Comparison of ENCODE assay signal across 9 mouse cellular contexts in the genomic region with DNA sequence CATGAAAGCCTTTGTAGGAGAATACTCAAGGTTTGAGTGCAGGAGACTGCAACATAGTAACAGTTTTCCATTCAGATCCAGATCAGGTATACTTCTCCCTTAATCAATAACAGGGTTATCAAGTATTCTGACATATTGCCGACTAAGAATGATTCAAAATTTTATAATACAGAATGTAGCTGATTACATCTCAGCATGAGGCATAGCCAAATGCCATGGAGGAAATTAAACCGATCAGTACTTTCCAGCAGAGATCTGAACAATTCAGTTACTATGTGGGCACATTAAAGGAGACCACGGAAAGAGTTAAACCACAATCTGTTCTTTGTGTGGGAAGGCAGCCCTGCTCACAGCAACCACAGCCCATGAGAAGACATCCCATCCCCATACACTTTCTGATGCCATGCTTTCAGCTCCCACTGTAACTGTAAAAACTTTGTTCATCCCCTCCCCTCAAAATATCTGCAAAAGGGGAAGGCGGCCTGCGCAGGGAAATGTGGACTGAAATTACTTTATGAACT.
DNase-seq lines count a peak whose midpoint lies in the region; ATAC-seq and TF ChIP-seq lines count a peak whose summit lies in the region.
"Had no signal": no experiment of that assay in that cellular context is flagged by ENCODE, and none has a peak within 500 bp of the region (broad histone marks: within the 10 kb centered on the region; RNA-seq: fewer than 3 reads in every experiment).

No protein-coding gene starts in this region.

- H3K4me1 ChIP-seq in neural tube, embryonic 11.5 days (ENCODE audit: control insufficient read depth, insufficient read depth, low read length) = 0 out of 2 replicates have a peak, but pooled peaks cover 8% of the 10 kb centered on the region
- peaks cover 30% of the 10 kb centered on the region for H3K4me1 ChIP-seq in limb, embryonic 15.5 days

- H3K9me3 ChIP-seq in neural tube, embryonic 11.5 days (ENCODE audit: control insufficient read depth, low read length) = no peaks in the 10 kb centered on the region
- no peaks in the 10 kb centered on the region for H3K9me3 ChIP-seq in limb, embryonic 15.5 days

- peak overlapping the region; percentile 98 for H3K4me3 ChIP-seq in gastrocnemius, adult 2 months
- H3K4me3 ChIP-seq in neural tube, embryonic 11.5 days (ENCODE audit: low read depth, low read length) = no peak overlapping the region; the same call in 1 of the 2 replicates
- H3K4me3 ChIP-seq in limb, embryonic 15.5 days = peak overlapping the region; percentile 32
- H3K4me3 ChIP-seq: erythroblast, embryonic 14.5 days had no signal

- peak overlapping the region; percentile 33 for H3K4me2 ChIP-seq in neural tube, embryonic 11.5 days (ENCODE audit: low read depth)
- peak overlapping the region; percentile 87 for H3K4me2 ChIP-seq in limb, embryonic 15.5 days

- peaks cover 4% of the 10 kb centered on the region; the same call in 1 of the 2 replicates for H3K36me3 ChIP-seq in neural tube, embryonic 11.5 days (ENCODE audit: control insufficient read depth, insufficient read depth, low read length)
- peaks cover 18% of the 10 kb centered on the region for H3K36me3 ChIP-seq in limb, embryonic 15.5 days

- intact Hi-C loops in gastrocnemius, adult 2 months (cut with DNase I) = loop anchor here (5.0 to 10.0 kb wide), 3 partner anchors 98 to 936 kb away; no protein-coding TSS in a partner anchor

- peak overlapping the region; percentile 100 for H3K27ac ChIP-seq in gastrocnemius, adult 2 months
- no peak overlapping the region for H3K27ac ChIP-seq in neural tube, embryonic 11.5 days (ENCODE audit: low read depth, low read length)
- H3K27ac ChIP-seq in limb, embryonic 15.5 days = 0 out of 2 replicates have a peak overlapping the region, but pooled peaks have one; percentile 44

- H3K9ac ChIP-seq in neural tube, embryonic 11.5 days (ENCODE audit: low read length) = peak overlapping the region; percentile 11; the same call in 1 of the 2 replicates
- H3K9ac ChIP-seq in limb, embryonic 15.5 days = peak overlapping the region; percentile 8; the same call in 1 of the 2 replicates

- 76% methylated on average over 5 of the region's 5 CpGs for WGBS in neural tube, embryonic 11.5 days
- 25% methylated on average over 5 of the region's 5 CpGs for WGBS in limb, embryonic 15.5 days

- DNase-seq in gastrocnemius, adult 2 months = no peak
- DNase-seq in gastrocnemius, adult 8-10 months (ENCODE audit: low spot score in 2 of 2) = no peak
- no peak for DNase-seq in neural tube, embryonic 11.5 days (ENCODE audit: low spot score)
- no peak for DNase-seq in neural tube, embryonic 10.5 days (ENCODE audit: extremely low spot score, low spot score)
- DNase-seq in spleen, adult 12 weeks (ENCODE audit: low spot score) = no peak
- DNase-seq in gastrocnemius, postnatal 4 days (ENCODE audit: low spot score in 2 of 2) = no peak
- no peak for DNase-seq in left cerebral cortex, adult 9 months (ENCODE audit: low spot score in 2 of 2)

- no peak for ATAC-seq in neural tube, embryonic 11.5 days (ENCODE audit: insufficient read depth, low FRiP score, low TSS enrichment)
- ATAC-seq in limb, embryonic 15.5 days (ENCODE audit: insufficient number of reproducible peaks, low FRiP score, low TSS enrichment, low read depth) = no peak

- no peak for TF ChIP-seq CTCF in gastrocnemius, adult 2 months (IDR thresholded peaks at IDR 0.05)

- H3K27me3 ChIP-seq in neural tube, embryonic 11.5 days (ENCODE audit: control insufficient read depth, insufficient read depth, low read length) = no peaks in the 10 kb centered on the region
- no peaks in the 10 kb centered on the region for H3K27me3 ChIP-seq in limb, embryonic 15.5 days
